Comparison of ENCODE assay signal across 8 mouse cellular contexts in the genomic region with DNA sequence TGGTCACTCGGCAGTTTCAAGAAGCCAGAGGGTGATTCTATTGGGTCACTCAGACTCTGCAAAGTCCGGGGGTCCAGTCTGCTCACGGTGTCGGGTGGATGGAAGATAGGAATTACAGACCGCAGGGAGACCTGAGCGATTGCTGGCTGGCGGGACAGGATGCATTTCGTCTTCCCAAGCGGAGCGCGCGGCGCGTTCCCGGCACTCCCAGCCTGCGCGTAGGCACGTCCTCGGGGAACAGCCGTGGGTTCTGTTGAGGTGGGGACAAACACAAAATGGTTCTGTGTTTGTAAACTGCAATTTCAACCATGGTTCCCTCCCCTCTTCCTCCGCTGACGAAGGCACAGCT. TPM values are rescaled to one million over a fixed set of nuclear protein-coding genes. Genes with fewer than 3 reads are reported as not detected.
DNase-seq lines count a peak whose midpoint lies in the region; ATAC-seq and TF ChIP-seq lines count a peak whose summit lies in the region.

No protein-coding gene starts in this region.

- H3K9me3 ChIP-seq in forebrain, postnatal 0 days (ENCODE audit: low read length): no peaks in the 10 kb centered on the region
- no peaks in the 10 kb centered on the region for H3K9me3 ChIP-seq in midbrain, embryonic 15.5 days

- peak overlapping the region; percentile 54 for H3K9ac ChIP-seq in forebrain, postnatal 0 days
- H3K9ac ChIP-seq in midbrain, embryonic 15.5 days: peak overlapping the region; percentile 56

- H3K27me3 ChIP-seq in forebrain, postnatal 0 days (ENCODE audit: insufficient read depth, low read length): peaks cover 41% of the 10 kb centered on the region
- peaks cover 33% of the 10 kb centered on the region for H3K27me3 ChIP-seq in midbrain, embryonic 15.5 days (replicated peaks)

- H3K27ac ChIP-seq in layer of hippocampus, adult 2 months: no peak overlapping the region
- H3K27ac ChIP-seq in forebrain, postnatal 0 days (ENCODE audit: low read depth, low read length): no peak overlapping the region
- no peak overlapping the region for H3K27ac ChIP-seq in midbrain, embryonic 15.5 days

- peak overlapping the region; percentile 97 for H3K4me2 ChIP-seq in forebrain, postnatal 0 days (ENCODE audit: low read depth)
- peak overlapping the region; percentile 94 for H3K4me2 ChIP-seq in midbrain, embryonic 15.5 days

- peaks cover 19% of the 10 kb centered on the region for H3K4me1 ChIP-seq in forebrain, postnatal 0 days (ENCODE audit: insufficient read depth)
- peaks cover 37% of the 10 kb centered on the region for H3K4me1 ChIP-seq in midbrain, embryonic 15.5 days

- no peak for TF ChIP-seq CTCF in layer of hippocampus, adult 2 months (conservative IDR thresholded peaks at IDR 0.05)
- TF ChIP-seq CTCF in forebrain, postnatal 0 days (IDR thresholded peaks at IDR 0.05; ENCODE audit: low read depth): no peak

- peak; percentile 49 for ATAC-seq in forebrain, postnatal 0 days
- ATAC-seq in midbrain, embryonic 15.5 days (replicated peaks): peak; percentile 44
- no peak for ATAC-seq in activated CD4-positive, CD25-positive, alpha-beta regulatory T cell, adult 4 months

- peak overlapping the region; percentile 75 for H3K4me3 ChIP-seq in layer of hippocampus, adult 2 months
- peak overlapping the region; percentile 62 for H3K4me3 ChIP-seq in forebrain, postnatal 0 days (ENCODE audit: low read depth, low read length)
- peak overlapping the region; percentile 77 for H3K4me3 ChIP-seq in midbrain, embryonic 15.5 days

- WGBS in forebrain, postnatal 0 days: under 1% methylated on average over 22 of the region's 22 CpGs
- under 1% methylated on average over 22 of the region's 22 CpGs for WGBS in midbrain, embryonic 15.5 days

- no peaks in the 10 kb centered on the region for H3K36me3 ChIP-seq in forebrain, postnatal 0 days (ENCODE audit: insufficient read depth)
- H3K36me3 ChIP-seq in midbrain, embryonic 15.5 days (replicated peaks): no peaks in the 10 kb centered on the region

- peak in 1 of 2 experiments; percentile 42 for DNase-seq in layer of hippocampus, adult 2 months (ENCODE audit: low spot score in 2 of 2)
- DNase-seq in layer of hippocampus, adult 9-10 months (ENCODE audit: low spot score): no peak
- DNase-seq in brain, adult 2 months (ENCODE audit: low read depth, low spot score): peak; percentile 63
- peak; percentile 73 for DNase-seq in forebrain, postnatal 0 days
- peak; percentile 51 to 55 for DNase-seq in kidney, postnatal 4 days
- no peak for DNase-seq in spleen, postnatal 4 days (ENCODE audit: low spot score in 2 of 2)

RNA-seq across cellular contexts. Expression of gene Sfmbt2, which starts 4.7 kb away (rescaled TPM):
- total RNA-seq in layer of hippocampus, adult 2 months (2021): 1 to 10 TPM; 3.6 to 4.3 TPM
- total RNA-seq in forebrain, postnatal 0 days (2014; rRNA removed): 4.4 and 6.4 TPM in 2 replicates
- 1.6 and 2.2 TPM in 2 replicates for polyA plus RNA-seq in forebrain, postnatal 0 days (2015; fragmentation: Nextera tagmentation; extraction: Ambion mirVana)
- 5.2 and 6.3 TPM in 2 replicates for polyA plus RNA-seq in midbrain, embryonic 15.5 days (2015; fragmentation: Nextera tagmentation; extraction: Ambion mirVana)
- polyA plus RNA-seq in activated CD4-positive, CD25-positive, alpha-beta regulatory T cell, adult 4 months (2017; shearing (Covaris generic)): 1 to 10 TPM; 1.7 to 3.1 TPM

Comparison
In these comparisons a context has a peak if more than half of its experiments do, and no peak if none do; other contexts are left out.
1. DNase-seq: peak in brain, adult 2 months (single experiment), forebrain, postnatal 0 days (single experiment) and kidney, postnatal 4 days (2 of 2); none in layer of hippocampus, adult 9-10 months (single experiment) and spleen, postnatal 4 days (0 of 2).
2. Peak in every context shown above with its lines, with median percentiles within 50 percentile points of each other: H3K4me3 ChIP-seq.